Mouse (Mus musculus) forebrain, embryonic 16.5 days (tissue): ENCODE data around the gene Amotl1. TPM values are rescaled to one million over a fixed set of nuclear protein-coding genes. Genes with fewer than 3 reads are reported as not detected.

ENCODE experiments used
- ATAC-seq: fragments of 200-750 bp; cut with Nextera tagmentation; 2 replicates; pipeline ENCODE4 v1.8.0; 2017; ENCODE audit warnings: mild to moderate bottlenecking, moderate library complexity
- H3K27ac ChIP-seq: fragments of 300-500 bp; sonication (generic); 2 replicates; pipeline ENCODE4 v1.5.1; 2014; ENCODE audit warnings: low read length, control low read depth
- H3K27me3 ChIP-seq: fragments of 300-500 bp; sonication (generic); replicated peaks from 2 replicates; pipeline ENCODE4 v1.6.1; 2014; ENCODE audit warnings: low read length; ENCODE audit not compliant: control insufficient read depth, insufficient read depth
- H3K36me3 ChIP-seq: fragments of 300-500 bp; sonication (generic); 2 replicates; pipeline ENCODE4 v1.6.1; 2014; ENCODE audit not compliant: control insufficient read depth, insufficient read depth
- H3K4me1 ChIP-seq: fragments of 300-500 bp; sonication (generic); replicated peaks from 2 replicates; pipeline ENCODE4 v1.6.1; 2014; ENCODE audit warnings: low read length; ENCODE audit not compliant: control insufficient read depth, insufficient read depth
- H3K4me2 ChIP-seq: fragments of 300-500 bp; sonication (generic); 2 replicates; pipeline ENCODE4 v1.6.1; 2014; ENCODE audit warnings: mild to moderate bottlenecking, low read length, control low read depth
- H3K4me3 ChIP-seq: fragments of 300-500 bp; sonication (generic); replicated peaks from 2 replicates; pipeline ENCODE4 v1.5.1; 2014; ENCODE audit warnings: mild to moderate bottlenecking, low read length, control low read depth
- H3K9ac ChIP-seq: fragments of 300-500 bp; sonication (generic); replicated peaks from 2 replicates; pipeline ENCODE4 v1.6.1; 2014; ENCODE audit warnings: low read depth, low read length, control low read depth
- H3K9me3 ChIP-seq: fragments of 300-500 bp; sonication (generic); 2 replicates; pipeline ENCODE4 v1.6.1; 2016; ENCODE audit warnings: low read length; ENCODE audit not compliant: control insufficient read depth
- WGBS: fragments of 180-500 bp; shearing (Covaris S2); extraction: QIAGEN DNeasy Blood & Tissue Kit; methylation state at CpG from one replicate; pipeline ENCODE4 v1.1.7; 2014; 5-methylcytosine and 5-hydroxymethylcytosine counted together
- polyA plus RNA-seq: library from polyadenylated mRNA; unstranded; fragments of >200 nt; fragmentation: Nextera tagmentation; extraction: Ambion mirVana; gene quantifications from 2 replicates; pipeline ENCODE4 v1.2.1, GENCODE M21; 2015

The Amotl1 gene
- polyA plus RNA-seq, 1 experiment from 2014 or later = 9.9 TPM

DNA sequence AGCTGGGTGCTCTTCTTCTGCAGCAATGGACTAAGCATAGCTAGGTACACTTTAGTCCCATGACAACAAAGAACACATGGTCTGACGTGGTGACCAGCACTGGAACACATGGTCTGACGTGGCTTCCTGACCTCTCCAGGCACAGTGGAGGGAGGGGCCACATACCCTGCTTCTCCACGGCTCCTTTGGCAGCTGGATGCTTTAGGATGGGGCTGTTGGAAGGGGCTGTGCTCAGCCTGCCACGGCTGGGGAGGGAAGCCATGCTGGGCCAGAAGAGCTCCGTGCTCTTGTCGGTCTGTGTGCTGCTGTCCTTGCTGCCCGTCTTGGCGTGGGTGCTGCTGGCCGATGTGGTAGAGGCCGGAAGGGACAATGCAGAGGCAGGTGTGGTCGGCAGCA lies 96.5 kb downstream of the Amotl1 start:
- Histone ChIP-seq H3K4me3 (no peak overlapping the region), H3K9me3 (no peaks in the 10 kb centered on the region), H3K4me2 (no peak overlapping the region), H3K27ac (no peak overlapping the region), H3K9ac (no peak overlapping the region), H3K4me1 (no peaks in the 10 kb centered on the region), H3K36me3 (peaks cover 27% of the 10 kb centered on the region), H3K27me3 (no peaks in the 10 kb centered on the region)
- ATAC-seq = no peak
- 92% methylated on average over 11 of the region's 11 CpGs for WGBS

DNA sequence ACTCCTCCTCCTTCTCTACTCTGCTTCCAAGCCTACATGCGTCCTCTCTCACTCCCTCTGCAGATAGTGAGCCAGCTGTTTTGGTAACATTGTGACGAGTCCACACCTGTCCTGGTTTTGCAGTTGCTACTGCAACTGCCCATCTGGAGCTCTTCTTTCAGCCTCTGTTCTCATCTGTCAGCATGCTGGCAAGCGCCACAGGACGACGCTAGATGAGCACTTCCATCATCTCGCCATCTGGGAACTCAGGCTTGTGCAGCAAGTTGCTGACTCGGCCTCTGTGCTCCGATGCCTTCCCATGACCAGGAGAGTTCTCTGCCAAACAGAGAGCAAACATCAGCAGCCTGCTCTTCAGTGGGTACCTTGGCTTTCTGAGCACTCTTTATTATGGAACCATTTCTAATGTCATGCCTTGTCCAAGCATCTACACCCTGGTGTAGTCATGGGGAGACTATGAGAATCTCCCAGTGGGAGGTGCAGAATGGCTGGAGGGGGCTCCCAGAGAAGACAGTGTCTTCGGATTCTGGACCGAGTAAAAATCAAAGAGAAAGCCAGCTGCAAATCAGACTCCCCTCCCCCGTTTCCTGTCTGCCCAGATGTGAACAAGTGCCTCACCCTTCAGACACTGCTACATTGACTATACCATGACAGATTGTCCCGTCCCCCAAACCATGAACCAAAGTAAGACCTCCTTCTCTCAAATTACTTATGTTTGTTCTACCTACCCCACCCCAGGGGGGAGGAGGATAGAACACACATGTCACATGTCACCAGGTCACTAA lies 97.1 kb downstream of the Amotl1 start:
- no peaks in the 10 kb centered on the region for H3K4me1 ChIP-seq
- ATAC-seq = no peak
- 81% methylated on average over 12 of the region's 12 CpGs for WGBS
- no peak overlapping the region for H3K9ac ChIP-seq
- no peaks in the 10 kb centered on the region for H3K9me3 ChIP-seq
- no peak overlapping the region for H3K4me2 ChIP-seq
- peaks cover 27% of the 10 kb centered on the region for H3K36me3 ChIP-seq
- no peaks in the 10 kb centered on the region for H3K27me3 ChIP-seq
- no peak overlapping the region for H3K27ac ChIP-seq
- no peak overlapping the region for H3K4me3 ChIP-seq

DNA sequence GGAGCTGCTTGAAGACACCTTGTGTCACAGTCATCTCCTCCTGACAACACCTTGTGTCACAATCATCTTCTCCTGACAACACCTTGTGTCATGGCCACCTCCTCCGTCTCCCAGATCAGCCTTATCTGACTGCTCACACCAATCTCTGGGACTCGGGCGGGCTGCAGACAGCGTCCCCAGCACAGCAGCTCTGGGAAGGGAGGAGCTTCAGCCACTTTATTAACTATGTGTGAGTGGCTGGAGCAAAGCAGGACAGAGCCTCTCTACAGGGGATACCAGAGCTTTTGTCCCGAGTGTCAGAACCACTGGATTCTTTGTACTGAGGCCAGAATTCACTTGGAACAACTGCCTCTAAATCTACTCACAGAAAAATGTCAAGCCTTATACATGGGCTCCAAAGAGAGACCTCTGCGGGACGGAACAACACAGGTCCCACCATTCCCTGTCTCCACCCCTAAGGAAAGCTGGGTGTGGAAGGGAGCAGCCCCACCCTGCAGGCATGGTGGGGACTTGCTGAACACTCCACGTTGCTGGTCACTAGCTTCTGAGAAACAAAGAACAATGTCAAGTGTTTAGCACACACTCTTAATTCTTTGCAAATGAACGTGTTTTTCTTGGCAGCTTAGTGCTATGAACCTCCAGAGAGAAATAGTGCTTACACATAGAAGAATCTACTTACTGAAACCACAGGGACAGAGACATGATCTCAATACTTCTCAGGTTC lies 100.7 kb downstream of the Amotl1 start:
- no peaks in the 10 kb centered on the region for H3K9me3 ChIP-seq
- no peak for ATAC-seq
- no peak overlapping the region for H3K27ac ChIP-seq
- H3K36me3 ChIP-seq = peaks cover 22% of the 10 kb centered on the region; the same call in 1 of the 2 replicates
- H3K9ac ChIP-seq = no peak overlapping the region
- no peaks in the 10 kb centered on the region for H3K27me3 ChIP-seq
- no peak overlapping the region for H3K4me2 ChIP-seq
- 64% methylated on average over 9 of the region's 9 CpGs for WGBS
- no peak overlapping the region for H3K4me3 ChIP-seq
- H3K4me1 ChIP-seq = no peaks in the 10 kb centered on the region

DNA sequence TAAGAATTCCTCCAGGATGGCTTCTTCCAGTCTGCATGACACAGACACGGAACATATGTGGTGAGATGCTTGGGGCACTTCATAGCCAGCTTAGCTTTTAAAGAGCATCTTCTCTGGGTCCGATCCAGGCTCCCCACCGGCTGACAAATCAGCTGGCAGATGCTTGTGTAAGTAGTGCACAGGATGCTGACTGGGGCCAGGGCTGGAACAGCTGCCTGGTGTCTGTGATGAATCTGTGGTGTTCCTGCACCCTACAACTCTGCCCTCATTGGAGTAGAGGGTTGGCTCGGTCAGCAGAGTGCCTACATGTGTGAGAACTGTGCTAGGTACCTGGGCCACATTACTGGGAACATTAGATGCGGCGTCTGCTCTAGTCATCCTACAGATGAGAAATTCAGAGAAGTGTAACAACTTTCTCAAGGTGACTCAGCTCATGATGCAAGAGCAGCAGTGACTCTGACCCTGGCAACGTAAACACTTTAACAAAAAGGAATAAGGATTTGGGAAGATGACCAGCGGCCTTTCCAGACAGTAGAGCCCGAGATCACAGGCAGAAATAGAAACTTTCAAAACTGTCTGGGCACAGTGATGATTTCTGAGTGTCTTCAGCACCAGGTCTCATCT lies 109.9 kb downstream of the Amotl1 start:
- no peak for ATAC-seq
- no peak overlapping the region for H3K27ac ChIP-seq
- 82% methylated on average over 9 of the region's 9 CpGs for WGBS
- no peaks in the 10 kb centered on the region for H3K9me3 ChIP-seq
- H3K9ac ChIP-seq = no peak overlapping the region
- no peaks in the 10 kb centered on the region; the same call in 1 of the 2 replicates for H3K4me1 ChIP-seq
- H3K36me3 ChIP-seq = peaks cover 4% of the 10 kb centered on the region
- H3K27me3 ChIP-seq = no peaks in the 10 kb centered on the region
- H3K4me2 ChIP-seq = no peak overlapping the region
- no peak overlapping the region for H3K4me3 ChIP-seq

DNA sequence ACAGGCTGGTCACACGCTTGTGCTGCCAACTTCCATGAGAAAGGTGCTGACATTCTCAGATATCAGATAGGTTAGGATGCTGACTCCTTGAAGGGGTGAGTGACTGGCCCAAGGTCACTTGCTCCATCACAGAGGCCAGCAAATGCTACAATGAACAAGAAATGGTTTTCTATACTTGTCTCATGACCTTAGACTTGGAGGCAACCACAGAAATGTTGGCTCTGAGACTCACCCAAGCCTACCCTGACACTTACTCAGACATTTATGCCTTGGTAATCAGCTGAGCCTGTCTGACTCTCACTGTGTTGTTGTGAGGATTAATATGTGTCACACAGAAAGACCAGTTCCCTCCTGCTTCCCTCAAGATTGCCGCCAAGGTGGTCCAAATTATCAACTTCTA lies 111.2 kb downstream of the Amotl1 start:
- no peaks in the 10 kb centered on the region; the same call in 1 of the 2 replicates for H3K36me3 ChIP-seq
- WGBS = 90% methylated on average over 2 of the region's 2 CpGs
- H3K27ac ChIP-seq = no peak overlapping the region
- H3K9me3 ChIP-seq = no peaks in the 10 kb centered on the region
- no peak overlapping the region for H3K9ac ChIP-seq
- H3K4me3 ChIP-seq = no peak overlapping the region
- no peaks in the 10 kb centered on the region for H3K27me3 ChIP-seq
- H3K4me1 ChIP-seq = no peaks in the 10 kb centered on the region; the same call in 1 of the 2 replicates
- ATAC-seq = no peak
- H3K4me2 ChIP-seq = no peak overlapping the region

DNA sequence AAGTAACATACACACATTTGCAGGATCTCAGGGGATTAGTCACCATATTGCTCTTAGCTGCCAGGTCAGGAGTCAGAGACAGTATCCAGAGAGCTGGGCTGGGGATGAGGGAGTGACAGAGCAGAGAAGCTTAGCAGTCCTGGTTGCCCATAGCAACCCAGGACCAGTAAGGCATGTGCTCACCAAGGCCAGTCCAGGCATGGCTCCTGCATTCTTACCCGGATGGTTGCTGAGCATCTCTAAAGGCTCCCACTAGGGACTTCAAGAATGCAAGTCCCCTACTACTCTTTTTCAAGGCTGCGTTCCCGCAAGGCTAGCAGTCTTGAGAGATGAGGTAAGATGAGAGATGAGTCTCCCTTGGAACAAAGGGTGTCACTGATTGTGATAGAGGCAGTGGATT lies 112.6 kb downstream of the Amotl1 start:
- no peaks in the 10 kb centered on the region for H3K36me3 ChIP-seq
- H3K27me3 ChIP-seq = no peaks in the 10 kb centered on the region
- H3K4me3 ChIP-seq = no peak overlapping the region
- no peaks in the 10 kb centered on the region; the same call in 1 of the 2 replicates for H3K4me1 ChIP-seq
- no peaks in the 10 kb centered on the region for H3K9me3 ChIP-seq
- peak; percentile 65 for ATAC-seq
- no peak overlapping the region for H3K27ac ChIP-seq
- WGBS = 35% methylated on average over 3 of the region's 3 CpGs
- H3K9ac ChIP-seq = no peak overlapping the region
- H3K4me2 ChIP-seq = no peak overlapping the region

DNA sequence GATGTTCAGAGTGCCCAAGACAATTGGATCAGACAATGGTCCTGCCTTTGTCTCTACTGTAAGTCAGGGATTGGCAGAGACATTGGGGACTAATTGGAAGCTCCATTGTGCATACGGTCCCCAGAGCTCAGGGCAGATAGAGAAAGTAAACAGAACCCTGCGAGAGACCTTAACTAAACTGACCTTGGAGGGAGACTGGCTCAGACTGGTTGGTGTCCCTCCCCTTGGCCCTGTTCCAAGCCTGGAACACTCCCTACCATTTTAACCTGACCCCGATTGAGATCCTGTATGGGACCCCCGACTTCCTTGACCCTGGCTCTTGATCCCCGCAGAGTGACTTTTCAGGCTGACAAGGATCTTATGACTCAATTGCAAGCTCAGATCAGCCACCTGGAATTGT lies 114.9 kb downstream of the Amotl1 start:
- H3K27ac ChIP-seq = no peak overlapping the region
- no peak overlapping the region for H3K4me2 ChIP-seq
- H3K9me3 ChIP-seq = no peaks in the 10 kb centered on the region
- no peak for ATAC-seq
- H3K27me3 ChIP-seq = no peaks in the 10 kb centered on the region
- no peak overlapping the region for H3K9ac ChIP-seq
- no peaks in the 10 kb centered on the region; the same call in 1 of the 2 replicates for H3K4me1 ChIP-seq
- WGBS = 80% methylated on average over 5 of the region's 5 CpGs
- H3K4me3 ChIP-seq = no peak overlapping the region
- H3K36me3 ChIP-seq = no peaks in the 10 kb centered on the region

DNA sequence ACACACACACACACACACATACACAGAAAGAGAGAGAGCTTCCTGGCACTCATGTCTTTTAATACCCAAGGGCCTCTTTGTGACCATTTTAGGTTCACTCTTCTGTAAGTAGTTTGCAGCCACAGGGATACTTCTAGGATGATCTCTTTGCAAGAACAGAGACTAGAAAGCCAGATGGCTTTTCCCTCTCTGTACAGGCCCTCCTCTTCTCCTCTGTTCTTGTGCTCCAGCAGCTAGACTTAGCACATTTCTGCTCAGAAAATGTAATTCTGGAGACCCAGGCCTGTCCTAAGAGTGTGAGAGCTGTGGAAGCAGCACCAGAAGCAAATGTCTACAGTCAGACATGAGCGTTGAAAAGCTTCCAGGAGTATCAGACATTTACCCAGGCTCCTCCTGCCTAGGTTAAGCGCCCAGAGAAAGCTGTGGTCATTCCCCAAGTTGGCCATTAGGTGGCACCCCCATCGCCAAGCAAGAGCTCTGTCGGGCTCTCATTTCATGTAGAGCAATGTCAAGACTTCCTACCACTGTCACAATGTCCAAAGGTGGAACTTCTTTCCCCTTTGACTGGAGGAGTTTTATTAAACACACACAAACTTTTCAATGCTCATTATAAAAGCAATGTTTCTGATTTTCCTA lies 121.3 kb downstream of the Amotl1 start:
- 11% methylated on average over 4 of the region's 4 CpGs for WGBS
- no peak overlapping the region for H3K4me2 ChIP-seq
- no peaks in the 10 kb centered on the region for H3K9me3 ChIP-seq
- no peak overlapping the region for H3K27ac ChIP-seq
- H3K36me3 ChIP-seq = no peaks in the 10 kb centered on the region
- H3K4me3 ChIP-seq = no peak overlapping the region
- H3K4me1 ChIP-seq = no peaks in the 10 kb centered on the region
- H3K27me3 ChIP-seq = no peaks in the 10 kb centered on the region
- ATAC-seq = peak; percentile 89
- H3K9ac ChIP-seq = no peak overlapping the region

DNA sequence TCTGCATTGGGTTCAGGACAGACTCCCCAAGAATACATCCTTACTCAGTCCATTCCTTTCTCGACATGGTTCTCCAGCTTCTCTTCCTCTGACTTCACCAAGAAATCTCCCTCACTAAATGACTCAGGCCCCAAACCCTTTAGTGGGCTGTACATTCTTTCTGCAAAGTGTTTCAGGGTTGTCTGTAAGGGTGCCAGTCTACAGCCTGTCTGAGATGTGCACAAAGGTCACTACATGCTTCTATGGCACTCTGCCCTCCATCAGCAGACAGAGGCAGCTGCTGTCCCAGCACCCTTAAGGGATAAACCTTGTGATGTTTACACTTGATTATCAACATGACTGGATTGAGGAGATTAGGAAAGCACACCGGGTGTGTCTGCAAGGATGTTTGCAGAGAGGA lies 123.2 kb downstream of the Amotl1 start:
- no peak overlapping the region for H3K4me2 ChIP-seq
- H3K4me1 ChIP-seq = no peaks in the 10 kb centered on the region
- H3K36me3 ChIP-seq = no peaks in the 10 kb centered on the region
- no peak overlapping the region for H3K4me3 ChIP-seq
- H3K9ac ChIP-seq = no peak overlapping the region
- H3K27ac ChIP-seq = no peak overlapping the region
- H3K9me3 ChIP-seq = no peaks in the 10 kb centered on the region
- no peak for ATAC-seq
- no peaks in the 10 kb centered on the region for H3K27me3 ChIP-seq
- 50% methylated on average over 2 of the region's 2 CpGs for WGBS
